Mouse (Mus musculus): ENCODE data around the gene Eif2ak4.

GRCm38 (mm10) chr2:118442172-118442571 lies 53.8 kb downstream of the Eif2ak4 start:
- no peak for TF ChIP-seq EP300 (optimal IDR thresholded peaks at IDR 0.05)
- no peak for TF ChIP-seq CTCF (IDR thresholded peaks at IDR 0.05; ENCODE audit: low read depth)
